Mouse (Mus musculus) lung, embryonic 15.5 days (tissue): Measurements from ENCODE around the gene Ccdc189. TPM values are rescaled to one million over a fixed set of nuclear protein-coding genes. Genes with fewer than 3 reads are reported as not detected.

Experiments
- ATAC-seq: fragments of 200-750 bp; cut with Nextera tagmentation; 2 replicates; pipeline ENCODE4 v1.8.0; 2017; ENCODE audit warnings: moderate number of reproducible peaks, borderline replicate concordance; ENCODE audit not compliant: low FRiP score, low TSS enrichment; ENCODE audit errors: extremely low read depth
- H3K27ac ChIP-seq: fragments of 300-500 bp; sonication (generic); 2 replicates; pipeline ENCODE4 v1.5.1; 2015; ENCODE audit warnings: moderate library complexity, mild to moderate bottlenecking, inconsistent platforms
- H3K27me3 ChIP-seq: fragments of 300-500 bp; sonication (generic); 2 replicates; pipeline ENCODE4 v1.6.1; 2015; ENCODE audit warnings: inconsistent platforms
- H3K36me3 ChIP-seq: fragments of 300-500 bp; sonication (generic); 2 replicates; pipeline ENCODE4 v1.6.1; 2015; ENCODE audit warnings: inconsistent platforms
- H3K4me1 ChIP-seq: fragments of 300-500 bp; sonication (generic); 2 replicates; pipeline ENCODE4 v1.6.1; 2015; ENCODE audit warnings: inconsistent platforms
- H3K4me2 ChIP-seq: fragments of 300-500 bp; sonication (generic); 2 replicates; pipeline ENCODE4 v1.6.1; 2015; ENCODE audit warnings: inconsistent platforms, mild to moderate bottlenecking, moderate library complexity
- H3K4me3 ChIP-seq: fragments of 300-500 bp; sonication (generic); 2 replicates; pipeline ENCODE4 v1.5.1; 2015; ENCODE audit warnings: mild to moderate bottlenecking, inconsistent platforms
- H3K9ac ChIP-seq: fragments of 300-500 bp; sonication (generic); 2 replicates; pipeline ENCODE4 v1.6.1; 2015; ENCODE audit warnings: inconsistent platforms
- H3K9me3 ChIP-seq: fragments of 300-500 bp; sonication (generic); 2 replicates; pipeline ENCODE4 v1.6.1; 2016; ENCODE audit warnings: inconsistent platforms
- WGBS: fragments of 180-500 bp; shearing (Covaris S2); methylation state at CpG from one replicate; pipeline ENCODE4 v1.1.7; 2015; 5-methylcytosine and 5-hydroxymethylcytosine counted together
- polyA plus RNA-seq: library from polyadenylated mRNA; unstranded; fragments of >200 nt; fragmentation: Nextera tagmentation; extraction: Ambion mirVana; gene quantifications from 2 replicates; pipeline ENCODE4 v1.2.1, GENCODE M21; 2015

Ccdc189 gene
- polyA plus RNA-seq, 1 experiment from 2014 or later: 12.8 TPM

DNA sequence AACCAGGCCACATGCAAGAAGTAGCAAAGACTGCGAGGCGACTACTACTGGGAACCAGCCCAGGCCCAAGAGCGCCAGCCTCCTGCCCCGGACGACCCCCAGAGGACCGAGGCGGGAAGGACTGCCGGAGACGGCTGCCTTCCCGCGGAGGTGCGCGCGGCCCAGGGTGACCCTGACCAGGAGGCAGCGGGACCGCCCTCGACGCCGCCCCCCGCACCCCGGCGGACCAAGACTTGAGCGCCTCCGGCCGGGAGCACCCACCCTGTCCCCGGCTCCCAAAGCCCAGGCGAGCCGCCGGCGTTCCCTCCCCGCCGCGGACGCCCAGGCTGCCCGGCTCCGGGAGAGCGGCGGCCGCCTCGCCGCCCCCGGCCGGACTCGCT, 26.1 kb upstream of the Ccdc189 start:
- Histone ChIP-seq H3K27ac (peak overlapping the region; percentile 87), H3K4me1 (peaks cover 18% of the 10 kb centered on the region), H3K36me3 (peaks cover 36% of the 10 kb centered on the region), H3K4me3 (peak overlapping the region; percentile 100), H3K9me3 (no peaks in the 10 kb centered on the region), H3K4me2 (peak overlapping the region; percentile 73), H3K9ac (peak overlapping the region; percentile 93), H3K27me3 (no peaks in the 10 kb centered on the region)
- WGBS: 0% methylated on average over 34 of the region's 44 CpGs
- ATAC-seq: peak; percentile 68

DNA sequence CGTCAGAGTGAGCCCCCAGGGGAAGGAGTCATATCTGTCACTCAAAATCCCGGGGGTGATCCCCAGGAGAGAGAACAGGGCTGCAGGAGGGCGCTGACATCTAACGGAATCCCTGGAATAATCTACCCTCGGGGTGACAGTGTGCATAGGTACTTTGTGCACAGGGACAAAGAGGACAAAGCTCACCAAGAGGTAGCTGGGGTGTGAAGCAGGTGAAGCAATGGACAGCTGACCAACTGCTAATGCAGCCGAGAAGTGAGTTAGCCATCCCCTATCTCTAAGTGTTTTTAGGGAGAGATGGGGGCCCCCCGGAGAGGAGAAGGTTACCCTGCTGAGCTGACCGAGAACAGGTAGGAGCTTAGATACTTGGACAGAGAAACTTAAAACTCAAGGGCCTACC, 25.7 kb upstream of the Ccdc189 start:
- peaks cover 40% of the 10 kb centered on the region for H3K36me3 ChIP-seq
- peak overlapping the region; percentile 93 for H3K9ac ChIP-seq
- peak overlapping the region; percentile 100 for H3K4me3 ChIP-seq
- 14% methylated on average over 8 of the region's 8 CpGs for WGBS
- H3K9me3 ChIP-seq: no peaks in the 10 kb centered on the region
- peaks cover 18% of the 10 kb centered on the region for H3K4me1 ChIP-seq
- H3K27ac ChIP-seq: peak overlapping the region; percentile 87; the same call in 1 of the 2 replicates
- peak overlapping the region; percentile 73 for H3K4me2 ChIP-seq
- no peak for ATAC-seq
- no peaks in the 10 kb centered on the region for H3K27me3 ChIP-seq

DNA sequence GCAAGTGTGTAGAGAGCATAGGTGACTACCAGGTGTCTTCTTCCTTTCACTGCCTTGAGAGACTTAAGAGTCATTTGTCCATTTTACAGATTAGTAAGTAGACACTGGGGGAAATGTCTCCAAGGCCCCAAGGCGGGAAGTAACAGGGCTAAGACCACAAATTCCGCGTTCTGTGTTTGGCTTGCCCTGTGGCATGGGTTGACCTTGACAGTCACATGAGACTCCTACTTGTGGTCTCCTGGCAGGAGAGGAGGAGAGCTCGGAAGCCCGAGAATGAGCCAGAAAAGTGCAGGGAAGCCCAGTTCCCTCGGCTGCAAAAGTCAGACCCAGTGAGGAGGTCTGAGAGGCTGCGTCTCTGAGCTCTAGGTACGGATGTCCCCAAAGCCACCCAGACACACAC, 25.1 kb upstream of the Ccdc189 start:
- Histone ChIP-seq H3K4me3 (peak overlapping the region; percentile 100), H3K9me3 (no peaks in the 10 kb centered on the region), H3K4me1 (peaks cover 18% of the 10 kb centered on the region), H3K27ac (no peak overlapping the region), H3K9ac (peak overlapping the region; percentile 93; the same call in 1 of the 2 replicates), H3K36me3 (peaks cover 46% of the 10 kb centered on the region), H3K4me2 (peak overlapping the region; percentile 73), H3K27me3 (no peaks in the 10 kb centered on the region)
- no peak for ATAC-seq
- 80% methylated on average over 8 of the region's 8 CpGs for WGBS

DNA sequence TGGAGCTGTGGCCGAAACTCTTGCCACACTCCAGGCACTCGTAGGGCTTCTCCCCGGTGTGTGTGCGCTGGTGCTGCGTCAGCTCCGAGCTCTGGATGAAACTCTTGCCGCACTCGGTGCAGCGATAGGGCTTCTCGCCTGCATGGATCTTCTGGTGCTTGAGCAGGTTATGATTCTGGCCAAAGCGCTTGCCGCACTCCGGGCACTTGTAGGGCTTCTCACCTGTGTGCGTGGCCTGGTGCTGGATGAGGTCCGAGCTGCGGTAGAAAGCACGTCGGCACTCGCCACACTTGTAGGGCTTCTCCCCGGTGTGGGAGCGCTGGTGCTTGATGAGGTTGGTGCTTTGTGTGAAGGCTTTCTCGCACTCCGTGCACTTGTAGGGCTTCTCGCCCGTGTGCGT, 23.2 kb upstream of the Ccdc189 start:
- no peaks in the 10 kb centered on the region for H3K27me3 ChIP-seq
- H3K36me3 ChIP-seq: peaks cover 55% of the 10 kb centered on the region
- H3K9me3 ChIP-seq: no peaks in the 10 kb centered on the region
- H3K4me3 ChIP-seq: no peak overlapping the region
- peaks cover 23% of the 10 kb centered on the region for H3K4me1 ChIP-seq
- WGBS: 98% methylated on average over 26 of the region's 26 CpGs
- H3K9ac ChIP-seq: no peak overlapping the region
- no peak overlapping the region for H3K27ac ChIP-seq
- ATAC-seq: no peak
- H3K4me2 ChIP-seq: no peak overlapping the region

DNA sequence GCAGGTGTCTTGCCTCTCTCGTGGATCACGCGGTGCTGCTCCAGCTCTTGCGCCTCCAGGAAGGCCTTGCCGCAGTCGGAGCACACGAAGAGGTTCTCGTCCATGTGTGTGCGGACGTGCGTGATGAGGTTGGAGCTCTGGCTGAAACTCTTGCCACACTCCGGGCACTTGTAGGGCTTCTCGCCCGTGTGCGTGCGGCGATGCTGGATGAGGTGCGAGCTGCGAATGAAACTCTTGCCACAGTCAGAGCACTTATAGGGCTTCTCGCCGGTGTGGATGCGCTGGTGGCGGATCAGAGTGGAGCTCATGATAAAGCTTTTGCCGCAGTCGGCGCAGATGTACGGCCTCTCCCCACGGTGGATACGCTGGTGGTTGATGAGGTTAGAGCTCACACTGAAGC, 22.6 kb upstream of the Ccdc189 start:
- Histone ChIP-seq H3K9me3 (no peaks in the 10 kb centered on the region), H3K27me3 (no peaks in the 10 kb centered on the region), H3K4me3 (no peak overlapping the region), H3K36me3 (peaks cover 58% of the 10 kb centered on the region), H3K4me1 (peaks cover 18% of the 10 kb centered on the region), H3K9ac (no peak overlapping the region), H3K27ac (no peak overlapping the region), H3K4me2 (no peak overlapping the region)
- 96% methylated on average over 29 of the region's 29 CpGs for WGBS
- no peak for ATAC-seq

DNA sequence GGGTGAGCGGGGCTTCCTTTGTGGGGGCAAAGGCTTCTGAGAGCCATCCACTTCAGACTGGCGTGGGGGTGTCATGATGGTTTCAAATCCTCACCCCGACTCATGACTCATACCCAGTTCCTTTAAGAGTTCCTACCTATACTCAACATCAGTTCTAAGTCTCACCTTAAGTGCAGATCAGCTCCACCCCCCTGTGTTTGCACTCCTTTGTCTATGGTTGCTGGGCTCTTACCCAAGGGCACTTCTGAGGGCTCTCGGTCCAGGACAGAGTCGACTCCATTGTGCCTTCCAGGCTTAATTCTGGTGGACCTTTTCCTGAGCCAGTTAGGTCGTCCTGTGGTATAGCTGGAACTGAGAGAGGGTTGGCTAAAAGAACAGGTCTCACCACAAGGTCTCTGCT, 18.8 kb upstream of the Ccdc189 start:
- H3K4me2 ChIP-seq: no peak overlapping the region
- peaks cover 5% of the 10 kb centered on the region; the same call in 1 of the 2 replicates for H3K4me1 ChIP-seq
- no peaks in the 10 kb centered on the region for H3K27me3 ChIP-seq
- H3K4me3 ChIP-seq: no peak overlapping the region
- 63% methylated on average over 6 of the region's 6 CpGs for WGBS
- no peak overlapping the region for H3K27ac ChIP-seq
- H3K36me3 ChIP-seq: peaks cover 74% of the 10 kb centered on the region
- H3K9ac ChIP-seq: no peak overlapping the region
- H3K9me3 ChIP-seq: no peaks in the 10 kb centered on the region
- peak; percentile 41 for ATAC-seq

DNA sequence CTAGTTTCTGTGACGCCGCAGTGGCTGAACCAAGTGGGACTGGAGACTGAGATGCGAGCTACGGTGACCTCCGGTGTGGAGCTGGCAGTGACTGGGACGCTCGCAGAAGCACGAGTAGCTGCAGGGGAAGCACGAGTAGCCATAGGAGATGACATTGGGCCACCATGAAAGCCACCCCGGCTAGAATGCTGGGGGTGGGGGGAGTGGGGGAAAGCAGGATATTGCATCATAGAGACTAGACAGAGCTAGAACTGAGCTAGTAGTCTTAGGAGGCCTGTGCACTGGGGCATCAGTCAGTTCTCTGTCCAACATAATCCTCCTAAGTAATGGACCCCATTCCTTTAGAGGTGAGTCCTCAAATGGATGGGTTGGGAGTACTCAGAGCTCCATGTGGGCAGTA, 15.9 kb upstream of the Ccdc189 start:
- Histone ChIP-seq H3K9ac (no peak overlapping the region), H3K4me2 (no peak overlapping the region), H3K36me3 (peaks cover 74% of the 10 kb centered on the region), H3K4me1 (peaks cover 5% of the 10 kb centered on the region; the same call in 1 of the 2 replicates), H3K27ac (no peak overlapping the region), H3K27me3 (no peaks in the 10 kb centered on the region), H3K4me3 (no peak overlapping the region), H3K9me3 (no peaks in the 10 kb centered on the region)
- no peak for ATAC-seq
- 85% methylated on average over 10 of the region's 10 CpGs for WGBS

DNA sequence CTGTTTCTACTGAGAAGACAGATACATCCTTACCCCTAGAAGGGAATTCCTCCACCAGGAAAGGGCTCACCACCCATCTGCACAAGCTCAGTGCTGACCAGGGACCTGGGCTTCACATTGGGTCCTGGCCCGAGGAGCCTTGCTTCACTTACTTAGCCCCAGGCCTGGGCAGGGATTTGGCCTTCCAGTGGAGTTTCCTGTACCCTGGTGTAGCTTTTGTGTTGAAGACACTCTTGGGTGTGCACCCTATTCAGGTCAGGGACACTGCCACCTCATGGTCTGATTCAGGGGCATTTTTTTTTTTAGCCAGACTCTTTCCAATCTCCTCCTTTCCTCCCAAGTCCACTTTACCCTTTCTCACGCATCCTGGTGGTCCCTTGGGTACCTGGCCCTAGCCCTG, 14.5 kb upstream of the Ccdc189 start:
- no peak for ATAC-seq
- no peak overlapping the region for H3K27ac ChIP-seq
- H3K27me3 ChIP-seq: no peaks in the 10 kb centered on the region
- H3K9ac ChIP-seq: no peak overlapping the region
- no peak overlapping the region for H3K4me3 ChIP-seq
- H3K4me1 ChIP-seq: peaks cover 5% of the 10 kb centered on the region; the same call in 1 of the 2 replicates
- no peaks in the 10 kb centered on the region for H3K9me3 ChIP-seq
- WGBS: 80% methylated on average over 2 of the region's 2 CpGs
- H3K36me3 ChIP-seq: peaks cover 73% of the 10 kb centered on the region
- no peak overlapping the region for H3K4me2 ChIP-seq

DNA sequence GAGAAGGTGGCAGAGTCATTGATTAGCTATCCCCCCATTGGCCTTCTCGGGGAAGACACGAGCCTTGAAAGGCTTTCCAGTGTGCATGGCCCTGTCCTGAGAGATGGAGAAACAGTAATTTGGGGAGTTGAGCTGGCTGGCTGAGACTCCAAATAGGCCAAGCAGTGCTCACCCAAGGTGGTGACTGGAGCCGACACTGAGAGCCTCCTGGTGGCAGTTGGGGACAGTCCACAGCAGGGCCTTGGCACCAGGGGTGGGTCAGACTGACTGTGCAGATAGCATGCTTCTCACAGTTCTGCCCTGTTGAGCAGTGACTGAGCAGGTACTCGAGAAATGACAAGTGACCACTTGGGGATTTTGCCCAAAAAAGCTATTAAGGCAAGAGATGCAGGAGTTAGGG, 13.3 kb upstream of the Ccdc189 start:
- Histone ChIP-seq H3K4me1 (no peaks in the 10 kb centered on the region), H3K4me2 (no peak overlapping the region), H3K36me3 (peaks cover 82% of the 10 kb centered on the region), H3K9me3 (no peaks in the 10 kb centered on the region), H3K27me3 (no peaks in the 10 kb centered on the region), H3K9ac (no peak overlapping the region), H3K27ac (no peak overlapping the region), H3K4me3 (no peak overlapping the region)
- ATAC-seq: no peak
- 89% methylated on average over 4 of the region's 4 CpGs for WGBS

DNA sequence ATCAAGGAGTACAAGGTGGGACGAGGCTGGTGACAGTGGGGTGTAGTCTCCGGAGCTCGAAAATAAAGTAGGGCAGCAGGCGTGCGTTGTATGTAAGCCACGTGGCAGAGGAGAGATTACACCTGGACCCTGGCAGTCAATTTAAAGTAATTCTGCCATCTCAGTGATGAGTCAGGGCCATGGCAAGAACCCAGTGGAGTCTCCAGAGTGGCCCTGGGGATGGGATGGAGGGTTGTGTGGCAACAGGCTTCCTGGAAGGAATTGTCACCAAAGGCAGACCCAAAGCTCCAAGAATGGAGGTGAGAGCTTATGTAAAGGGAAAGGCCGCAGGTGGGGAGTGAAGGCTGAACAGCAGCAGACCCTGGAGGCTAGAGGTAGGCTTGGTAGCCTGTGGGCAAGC, 12.2 kb upstream of the Ccdc189 start:
- Histone ChIP-seq H3K27ac (no peak overlapping the region), H3K9me3 (no peaks in the 10 kb centered on the region), H3K4me2 (no peak overlapping the region), H3K27me3 (no peaks in the 10 kb centered on the region), H3K36me3 (peaks cover 87% of the 10 kb centered on the region), H3K4me3 (no peak overlapping the region), H3K4me1 (no peaks in the 10 kb centered on the region), H3K9ac (no peak overlapping the region)
- no peak for ATAC-seq
- WGBS: 89% methylated on average over 7 of the region's 7 CpGs

DNA sequence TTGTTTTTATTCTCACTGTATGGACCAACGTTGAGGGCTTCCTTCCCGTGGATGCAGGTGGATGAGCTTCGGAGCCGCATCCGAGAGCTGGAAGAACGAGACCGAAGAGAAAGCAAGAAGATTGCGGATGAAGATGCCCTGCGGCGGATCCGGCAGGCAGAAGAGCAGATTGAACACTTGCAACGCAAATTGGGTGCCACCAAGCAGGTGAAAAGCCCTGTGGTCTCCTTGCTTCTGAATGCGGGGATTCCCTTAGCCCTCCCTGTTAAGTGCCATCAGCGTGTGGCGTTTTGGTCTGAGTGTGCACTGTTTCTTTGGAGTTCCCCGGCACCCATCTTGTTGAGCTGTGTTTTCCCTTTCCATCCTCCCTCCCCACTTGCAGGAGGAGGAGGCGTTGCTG, 8.4 kb upstream of the Ccdc189 start:
- no peak overlapping the region for H3K4me2 ChIP-seq
- no peak overlapping the region for H3K4me3 ChIP-seq
- WGBS: 94% methylated on average over 17 of the region's 17 CpGs
- no peaks in the 10 kb centered on the region for H3K27me3 ChIP-seq
- H3K4me1 ChIP-seq: no peaks in the 10 kb centered on the region
- no peak overlapping the region for H3K27ac ChIP-seq
- peaks cover 99% of the 10 kb centered on the region for H3K36me3 ChIP-seq
- no peaks in the 10 kb centered on the region for H3K9me3 ChIP-seq
- no peak for ATAC-seq
- H3K9ac ChIP-seq: no peak overlapping the region

DNA sequence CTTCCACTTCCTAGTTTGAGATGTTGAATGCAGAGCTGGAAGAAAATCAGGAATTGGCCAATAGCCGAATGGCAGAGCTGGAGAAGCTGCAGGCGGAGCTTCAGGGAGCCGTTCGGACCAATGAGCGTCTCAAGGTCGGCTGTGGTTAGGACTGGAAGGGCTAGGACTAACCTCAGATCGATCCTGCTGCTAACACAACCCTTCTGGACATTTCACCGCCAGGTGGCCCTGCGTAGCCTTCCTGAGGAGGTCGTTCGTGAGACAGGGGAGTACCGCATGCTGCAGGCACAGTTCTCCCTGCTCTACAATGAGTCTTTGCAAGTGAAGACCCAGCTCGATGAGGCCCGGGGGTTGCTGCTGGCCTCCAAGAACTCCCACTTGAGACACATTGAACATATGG, 4.2 kb upstream of the Ccdc189 start:
- H3K36me3 ChIP-seq: peaks cover 79% of the 10 kb centered on the region
- H3K27ac ChIP-seq: no peak overlapping the region
- peaks cover 10% of the 10 kb centered on the region for H3K4me1 ChIP-seq
- H3K4me3 ChIP-seq: no peak overlapping the region
- no peak overlapping the region for H3K9ac ChIP-seq
- no peaks in the 10 kb centered on the region for H3K9me3 ChIP-seq
- H3K4me2 ChIP-seq: no peak overlapping the region
- 87% methylated on average over 14 of the region's 14 CpGs for WGBS
- no peaks in the 10 kb centered on the region for H3K27me3 ChIP-seq
- ATAC-seq: no peak

DNA sequence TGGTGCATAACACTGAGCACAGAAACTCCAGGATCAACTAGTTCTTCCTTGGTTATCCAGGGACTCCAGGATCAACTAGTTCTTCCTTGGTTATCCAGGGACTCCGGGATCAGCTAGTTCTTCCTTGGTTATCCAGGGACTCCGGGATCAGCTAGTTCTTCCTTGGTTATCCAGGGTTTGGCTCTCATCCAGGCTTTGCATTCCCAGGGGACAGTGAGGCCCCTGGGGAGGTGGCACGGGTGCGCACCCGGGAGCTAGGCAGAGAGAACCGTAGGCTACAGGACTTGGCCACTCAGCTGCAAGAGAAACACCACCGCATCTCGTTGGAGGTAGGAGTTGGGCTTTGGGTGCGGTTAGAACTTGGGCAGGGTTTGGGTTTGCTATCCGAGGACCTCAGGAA, 2.7 kb upstream of the Ccdc189 start:
- WGBS: 80% methylated on average over 10 of the region's 10 CpGs
- Histone ChIP-seq H3K4me1 (peaks cover 17% of the 10 kb centered on the region), H3K9ac (no peak overlapping the region), H3K4me3 (no peak overlapping the region), H3K4me2 (no peak overlapping the region), H3K27me3 (no peaks in the 10 kb centered on the region), H3K27ac (no peak overlapping the region), H3K9me3 (no peaks in the 10 kb centered on the region), H3K36me3 (peaks cover 65% of the 10 kb centered on the region)
- ATAC-seq: no peak
